Mouse (Mus musculus): ENCODE results near the gene Prkca. TPM values are rescaled to one million over a fixed set of nuclear protein-coding genes. Genes with fewer than 3 reads are reported as not detected.

The Prkca gene
- total and polyA plus RNA-seq, 3 experiments, result 15.3 to 30.9 (median 19.9) TPM

GRCm38 (mm10) chr11:108094796-108095195 is 248.9 kb downstream of the Prkca start:
- peaks cover 4 to 11% of the 10 kb centered on the region in 2 experiments; a peak in 2 of 4 replicates for H3K4me1 ChIP-seq (ENCODE audit: control insufficient read depth in 1 of 2, insufficient read depth in 2 of 2, low read length in 2 of 2)
- DNase-seq (ENCODE audit: low read depth, low spot score), result no peak
- no peak for TF ChIP-seq KAT2A (conservative IDR thresholded peaks at IDR 0.05; ENCODE audit: low read depth, low read length)
- TF ChIP-seq ETS1 (IDR thresholded peaks at IDR 0.05; ENCODE audit: low read depth, low read length), result no peak
- no peak for TF ChIP-seq SIN3A (IDR thresholded peaks at IDR 0.05; ENCODE audit: low read length)
- TF ChIP-seq TBP (IDR thresholded peaks at IDR 0.05; ENCODE audit: low read depth, low read length), result no peak
- no peak for TF ChIP-seq MAX (IDR thresholded peaks at IDR 0.05; ENCODE audit: low read length)
- no peak for TF ChIP-seq CTCF (IDR thresholded peaks at IDR 0.05 in 2 of 3, conservative IDR thresholded peaks at IDR 0.05 in 1 of 3; ENCODE audit: control insufficient read depth in 1 of 3, insufficient read depth in 1 of 3, low read depth in 2 of 3, low read length in 3 of 3, poor library complexity in 1 of 3, severe bottlenecking in 1 of 3)
- TF ChIP-seq USF2 (IDR thresholded peaks at IDR 0.05; ENCODE audit: borderline replicate concordance in 1 of 2, insufficient read depth in 1 of 2, low read depth in 1 of 2, low read length in 2 of 2), result no peak
- TF ChIP-seq POLR2A (IDR thresholded peaks at IDR 0.05; ENCODE audit: control insufficient read depth in 1 of 2, insufficient read depth in 1 of 2, low read depth in 1 of 2, low read length in 2 of 2, poor library complexity in 1 of 2), result no peak
- no peak for TF ChIP-seq MXI1 (IDR thresholded peaks at IDR 0.05; ENCODE audit: low read depth, low read length)
- TF ChIP-seq NELFE (IDR thresholded peaks at IDR 0.05; ENCODE audit: low read depth, low read length), result no peak
- TF ChIP-seq HCFC1 (IDR thresholded peaks at IDR 0.05; ENCODE audit: low read depth, low read length), result no peak
- TF ChIP-seq RAD21 (IDR thresholded peaks at IDR 0.05; ENCODE audit: low read depth, low read length), result no peak
- no peak for TF ChIP-seq POLR2AphosphoS2 (IDR thresholded peaks at IDR 0.05; ENCODE audit: low read length)
- TF ChIP-seq ZKSCAN1 (IDR thresholded peaks at IDR 0.05; ENCODE audit: low read depth, low read length), result no peak
- no peak for TF ChIP-seq TAL1 (IDR thresholded peaks at IDR 0.05; ENCODE audit: low read length)

GRCm38 (mm10) chr11:108093248-108093647 is 250.5 kb downstream of the Prkca start:
- H3K27me3 ChIP-seq (ENCODE audit: control insufficient read depth in 1 of 2, insufficient read depth in 2 of 2, low read length in 2 of 2), result no peaks in the 10 kb centered on the region
- H3K79me2 ChIP-seq (ENCODE audit: control insufficient read depth, insufficient read depth, low read length, poor library complexity), result no peaks in the 10 kb centered on the region
- peaks cover 0 to 3% of the 10 kb centered on the region in 2 experiments; a peak in 2 of 4 replicates for H3K36me3 ChIP-seq (ENCODE audit: control insufficient read depth in 1 of 2, insufficient read depth in 2 of 2, low read length in 2 of 2)
- H3K9me3 ChIP-seq (replicated peaks; ENCODE audit: insufficient read depth, low read length), result no peaks in the 10 kb centered on the region
- no peak for TF ChIP-seq CTCF (IDR thresholded peaks at IDR 0.05 in 2 of 3, conservative IDR thresholded peaks at IDR 0.05 in 1 of 3; ENCODE audit: control insufficient read depth in 1 of 3, insufficient read depth in 1 of 3, low read depth in 2 of 3, low read length in 3 of 3, poor library complexity in 1 of 3, severe bottlenecking in 1 of 3)
- TF ChIP-seq RAD21 (IDR thresholded peaks at IDR 0.05; ENCODE audit: low read depth, low read length), result no peak
- TF ChIP-seq ELF1 (IDR thresholded peaks at IDR 0.05; ENCODE audit: low read depth, low read length), result no peak
- no peak for TF ChIP-seq BHLHE40 (IDR thresholded peaks at IDR 0.05; ENCODE audit: borderline replicate concordance, low read depth, low read length)
- no peak for TF ChIP-seq POLR2A (IDR thresholded peaks at IDR 0.05; ENCODE audit: control insufficient read depth in 1 of 2, insufficient read depth in 1 of 2, low read depth in 1 of 2, low read length in 2 of 2, poor library complexity in 1 of 2)
- no peak for TF ChIP-seq POLR2AphosphoS5 (IDR thresholded peaks at IDR 0.05; ENCODE audit: borderline replicate concordance, low read depth, low read length)
- TF ChIP-seq MAX (IDR thresholded peaks at IDR 0.05; ENCODE audit: low read length), result no peak
- H3K9ac ChIP-seq (ENCODE audit: control insufficient read depth, low read depth, low read length, poor library complexity, severe bottlenecking), result no peak overlapping the region
- no peak overlapping the region for H3K27ac ChIP-seq (ENCODE audit: control insufficient read depth, low read depth, low read length)
- H3K4me1 ChIP-seq (ENCODE audit: control insufficient read depth in 1 of 2, insufficient read depth in 2 of 2, low read length in 2 of 2), result peaks cover 2 to 8% of the 10 kb centered on the region in 2 experiments; a peak in 3 of 4 replicates
- no peak for DNase-seq (ENCODE audit: low read depth, low spot score)
- no peak overlapping the region for H3K4me3 ChIP-seq (ENCODE audit: control insufficient read depth in 1 of 2, insufficient read depth in 1 of 2, low read depth in 2 of 2, low read length in 2 of 2)

More at GRCm38 (mm10) chr11:108094796-108095195, 248.9 kb downstream of the Prkca start:
- no peak overlapping the region for H3K27ac ChIP-seq (ENCODE audit: control insufficient read depth, low read depth, low read length)
- H3K4me3 ChIP-seq (ENCODE audit: control insufficient read depth in 1 of 2, insufficient read depth in 1 of 2, low read depth in 2 of 2, low read length in 2 of 2), result no peak overlapping the region
- no peaks in the 10 kb centered on the region for H3K27me3 ChIP-seq (ENCODE audit: control insufficient read depth in 1 of 2, insufficient read depth in 2 of 2, low read length in 2 of 2)
- H3K36me3 ChIP-seq (ENCODE audit: control insufficient read depth in 1 of 2, insufficient read depth in 2 of 2, low read length in 2 of 2), result peaks cover 0 to 10% of the 10 kb centered on the region in 2 experiments; a peak in 2 of 4 replicates
- no peak overlapping the region for H3K9ac ChIP-seq (ENCODE audit: control insufficient read depth, low read depth, low read length, poor library complexity, severe bottlenecking)
- no peaks in the 10 kb centered on the region for H3K9me3 ChIP-seq (replicated peaks; ENCODE audit: insufficient read depth, low read length)
- H3K79me2 ChIP-seq (ENCODE audit: control insufficient read depth, insufficient read depth, low read length, poor library complexity), result no peaks in the 10 kb centered on the region

Measured in MEL (cell line).